ENCODE assay signal across 29 mouse cellular contexts in genomic region chr12:52824774-52825173, GRCm38 (mm10).
DNase-seq lines count a peak whose midpoint lies in the region; ATAC-seq and TF ChIP-seq lines count a peak whose summit lies in the region.
"Had no signal": no experiment of that assay in that cellular context is flagged by ENCODE, and none has a peak within 500 bp of the region (broad histone marks: within the 10 kb centered on the region; RNA-seq: fewer than 3 reads in every experiment).

No protein-coding gene starts in this region.

- no peaks in the 10 kb centered on the region for H3K27me3 ChIP-seq in hindbrain, embryonic 16.5 days (replicated peaks; ENCODE audit: control insufficient read depth, insufficient read depth, low read length)
- no peaks in the 10 kb centered on the region for H3K27me3 ChIP-seq in intestine, postnatal 0 days (replicated peaks; ENCODE audit: control insufficient read depth, insufficient read depth, low read length)
- H3K27me3 ChIP-seq: CH12.LX; embryonic facial prominence, embryonic 13.5 days; forebrain, embryonic 15.5 days; hindbrain, embryonic 12.5 days; liver, embryonic 12.5 days; neural tube, embryonic 13.5 days had no signal

- no peaks in the 10 kb centered on the region for H3K4me1 ChIP-seq in hindbrain, embryonic 16.5 days (ENCODE audit: control insufficient read depth, insufficient read depth, low read depth, low read length)
- no peaks in the 10 kb centered on the region for H3K4me1 ChIP-seq in intestine, postnatal 0 days (replicated peaks; ENCODE audit: control insufficient read depth, insufficient read depth, low read length)
- H3K4me1 ChIP-seq: forebrain, embryonic 10.5 days; forebrain, embryonic 15.5 days; hindbrain, embryonic 12.5 days; liver, embryonic 12.5 days; neural tube, embryonic 13.5 days had no signal

- H3K36me3 ChIP-seq in hindbrain, embryonic 16.5 days (ENCODE audit: control insufficient read depth, insufficient read depth, low read length), result no peaks in the 10 kb centered on the region
- no peaks in the 10 kb centered on the region for H3K36me3 ChIP-seq in intestine, postnatal 0 days (ENCODE audit: control insufficient read depth, insufficient read depth)
- H3K36me3 ChIP-seq: embryonic facial prominence, embryonic 13.5 days; forebrain, embryonic 10.5 days; forebrain, embryonic 15.5 days; liver, embryonic 12.5 days had no signal

- TF ChIP-seq CTCF in intestine, postnatal 0 days (IDR thresholded peaks at IDR 0.05; ENCODE audit: low read depth), result no peak

- DNase-seq in thymus, postnatal 0 days (ENCODE audit: low spot score), result peak; percentile 60
- no peak for DNase-seq in urinary bladder, adult 18-20 months (ENCODE audit: low spot score in 2 of 2)
- DNase-seq: adrenal gland, adult 8-10 months; B cell, adult 2 months; cerebellum, adult 2 months; cerebellum, postnatal 14 days; embryo, embryonic 11 days; gastrocnemius, adult 2 months; gastrocnemius, postnatal 36 days; kidney, adult 11 months; kidney, postnatal 14 days; left cerebral cortex, postnatal 4 days; liver, postnatal 0 days; lung, postnatal 4 days; right cerebral cortex, postnatal 4 days had no signal

- no peak overlapping the region for H3K4me3 ChIP-seq in hindbrain, embryonic 16.5 days (ENCODE audit: low read length)
- no peak overlapping the region for H3K4me3 ChIP-seq in intestine, postnatal 0 days (ENCODE audit: low read depth, low read length)
- H3K4me3 ChIP-seq: embryonic facial prominence, embryonic 13.5 days; forebrain, embryonic 10.5 days; forebrain, embryonic 15.5 days; gastrocnemius, adult 2 months; hindbrain, embryonic 12.5 days; left cerebral cortex, adult 2 months; liver, embryonic 12.5 days; neural tube, embryonic 13.5 days had no signal

- H3K9ac ChIP-seq in hindbrain, embryonic 16.5 days (ENCODE audit: low read depth, low read length), result no peak overlapping the region
- no peak overlapping the region for H3K9ac ChIP-seq in intestine, postnatal 0 days (ENCODE audit: low read depth, low read length)
- H3K9ac ChIP-seq: embryonic facial prominence, embryonic 13.5 days; forebrain, embryonic 15.5 days; hindbrain, embryonic 12.5 days; liver, embryonic 12.5 days; liver, postnatal 0 days; neural tube, embryonic 13.5 days had no signal

- no peaks in the 10 kb centered on the region for H3K9me3 ChIP-seq in hindbrain, embryonic 16.5 days (ENCODE audit: control insufficient read depth, low read length)
- H3K9me3 ChIP-seq in intestine, postnatal 0 days (ENCODE audit: control insufficient read depth), result no peaks in the 10 kb centered on the region
- H3K9me3 ChIP-seq: embryonic facial prominence, embryonic 13.5 days; forebrain, embryonic 15.5 days; liver, embryonic 12.5 days; neural tube, embryonic 13.5 days had no signal

- H3K27ac ChIP-seq in hindbrain, embryonic 16.5 days (ENCODE audit: low read depth, low read length), result no peak overlapping the region
- no peak overlapping the region for H3K27ac ChIP-seq in intestine, postnatal 0 days (ENCODE audit: low read depth, low read length)
- H3K27ac ChIP-seq: embryonic facial prominence, embryonic 13.5 days; forebrain, embryonic 10.5 days; forebrain, embryonic 15.5 days; gastrocnemius, adult 2 months; hindbrain, embryonic 12.5 days; left cerebral cortex, adult 2 months; liver, embryonic 12.5 days; neural tube, embryonic 13.5 days; stomach, postnatal 0 days had no signal

- 88% methylated on average over 5 of the region's 5 CpGs for WGBS in hindbrain, embryonic 16.5 days
- WGBS in intestine, postnatal 0 days, result 87% methylated on average over 5 of the region's 5 CpGs

- H3K4me2 ChIP-seq in hindbrain, embryonic 16.5 days (ENCODE audit: low read length), result no peak overlapping the region
- H3K4me2 ChIP-seq in intestine, postnatal 0 days (replicated peaks; ENCODE audit: low read depth), result no peak overlapping the region
- H3K4me2 ChIP-seq: embryonic facial prominence, embryonic 13.5 days; forebrain, embryonic 15.5 days; hindbrain, embryonic 12.5 days; liver, embryonic 12.5 days; neural tube, embryonic 13.5 days had no signal

- peak; percentile 38 for ATAC-seq in common myeloid progenitor, adult 5-6 weeks (replicated peaks; ENCODE audit: low read depth, poor library complexity, severe bottlenecking)
- 0 out of 2 replicates have a peak, but pooled peaks have one; percentile 35 for ATAC-seq in megakaryocyte, adult 5-6 weeks (ENCODE audit: poor library complexity, severe bottlenecking)
- ATAC-seq in hindbrain, embryonic 16.5 days, result no peak
- ATAC-seq in intestine, postnatal 0 days, result no peak
- ATAC-seq: forebrain, embryonic 15.5 days; liver, embryonic 12.5 days; liver, postnatal 0 days; midbrain, embryonic 16.5 days had no signal

Comparison
In these comparisons a context has a peak if more than half of its experiments do, and no peak if none do; other contexts are left out.
1. ATAC-seq: peak in common myeloid progenitor, adult 5-6 weeks (single experiment) and megakaryocyte, adult 5-6 weeks (single experiment); none in hindbrain, embryonic 16.5 days (single experiment) and intestine, postnatal 0 days (single experiment).